Mouse (Mus musculus) spleen, adult 2 months (tissue): ENCODE results near the gene Zbtb7a. TPM values are rescaled to one million over a fixed set of nuclear protein-coding genes. Genes with fewer than 3 reads are reported as not detected.

Experiments used
- DNase-seq, 2 experiments: peaks; one replicate each; pipeline versions ENCODE4 v3.0.0 to v3.0.0-alpha.2; 2012 to 2021; ENCODE audit warnings: low spot score in 2 of 2, low read depth in 1 of 2
- H3K27ac ChIP-seq: fragments of 200-500 bp; 2 replicates; pipeline ENCODE4 v1.5.1; 2012; ENCODE audit warnings: low read length, inconsistent platforms; ENCODE audit not compliant: insufficient read depth
- H3K27me3 ChIP-seq: fragments of 200-500 bp; 2 replicates; pipeline ENCODE4 v1.6.1; 2012; ENCODE audit warnings: mild to moderate bottlenecking, moderate library complexity, low read length, inconsistent platforms; ENCODE audit not compliant: control insufficient read depth, insufficient read depth
- H3K36me3 ChIP-seq: fragments of 200-500 bp; 2 replicates; pipeline ENCODE4 v1.6.1; 2012; ENCODE audit warnings: mild to moderate bottlenecking, low read length, inconsistent platforms; ENCODE audit not compliant: control insufficient read depth, insufficient read depth
- H3K4me1 ChIP-seq: fragments of 200-500 bp; 2 replicates; pipeline ENCODE4 v1.6.1; 2011; ENCODE audit warnings: inconsistent platforms; ENCODE audit not compliant: control insufficient read depth, insufficient read depth, insufficient read length
- H3K4me3 ChIP-seq: fragments of 200-500 bp; 2 replicates; pipeline ENCODE4 v1.5.1; 2011; ENCODE audit warnings: mild to moderate bottlenecking, inconsistent platforms; ENCODE audit not compliant: insufficient read depth, insufficient read length; ENCODE audit errors: extremely low read depth
- CTCF ChIP-seq: fragments of 200-500 bp; IDR thresholded peaks from 2 replicates; pipeline ENCODE4 v1.5.1; 2011; ENCODE audit warnings: mild to moderate bottlenecking, inconsistent platforms; ENCODE audit not compliant: insufficient read depth, insufficient read length, insufficient replicate concordance; ENCODE audit errors: extremely low read depth
- POLR2A ChIP-seq: fragments of 200-500 bp; IDR thresholded peaks from 2 replicates; pipeline ENCODE4 v1.6.1; 2011; ENCODE audit warnings: low read depth, low read length, inconsistent platforms
- WGBS: fragments of 180-500 bp; shearing (Covaris S2); methylation state at CpG from one replicate; pipeline ENCODE4 v1.1.7; 2018; 5-methylcytosine and 5-hydroxymethylcytosine counted together
- polyA plus RNA-seq: library from polyadenylated mRNA; depleted of rRNA; stranded (reverse); fragments of >200 nt; gene quantifications from 2 replicates; pipeline ENCODE4 v1.2.3, GENCODE M21; 2012

Zbtb7a gene
- polyA plus RNA-seq, 1 experiment: 64.6 TPM

GRCm38 (mm10) chr10:81134181-81134587 is 836 bp upstream of the Zbtb7a start:
- Histone ChIP-seq H3K27ac (peak overlapping the region; percentile 95), H3K4me1 (peaks cover 20% of the 10 kb centered on the region), H3K36me3 (no peaks in the 10 kb centered on the region), H3K27me3 (no peaks in the 10 kb centered on the region), H3K4me3 (peak overlapping the region; percentile 46)
- TF ChIP-seq CTCF: no peak
- peak; percentile 74 to 92 for DNase-seq
- 3% methylated on average over 16 of the region's 16 CpGs for WGBS

- Histone ChIP-seq H3K27ac (peak overlapping the region; percentile 95), H3K27me3 (no peaks in the 10 kb centered on the region), H3K4me3 (peak overlapping the region; percentile 81), H3K4me1 (peaks cover 33% of the 10 kb centered on the region), H3K36me3 (no peaks in the 10 kb centered on the region)
- WGBS: under 1% methylated on average over 81 of the region's 86 CpGs
- peak; percentile 52 to 70 for DNase-seq
- peak; percentile 71 for TF ChIP-seq POLR2A
- no peak for TF ChIP-seq CTCF
Measured at GRCm38 (mm10) chr10:81135831-81136705, 1.0 kb downstream of the Zbtb7a start.

- H3K27me3 ChIP-seq: no peaks in the 10 kb centered on the region
- peak overlapping the region; percentile 95 for H3K27ac ChIP-seq
- under 1% methylated on average over 48 of the region's 50 CpGs for WGBS
- no peaks in the 10 kb centered on the region for H3K36me3 ChIP-seq
- peak overlapping the region; percentile 81 for H3K4me3 ChIP-seq
- H3K4me1 ChIP-seq: peaks cover 39% of the 10 kb centered on the region
- peak in 1 of 2 experiments; percentile 72 for DNase-seq
- no peak for TF ChIP-seq POLR2A
- TF ChIP-seq CTCF: no peak
Measured at GRCm38 (mm10) chr10:81136706-81137231, 1.7 kb downstream of the Zbtb7a start.

GRCm38 (mm10) chr10:81137252-81138130 is 2.5 kb downstream of the Zbtb7a start:
- Histone ChIP-seq H3K4me1 (peaks cover 42% of the 10 kb centered on the region), H3K4me3 (peak overlapping the region; percentile 83), H3K27ac (peak overlapping the region; percentile 95), H3K36me3 (no peaks in the 10 kb centered on the region), H3K27me3 (no peaks in the 10 kb centered on the region)
- 1% methylated on average over 72 of the region's 89 CpGs for WGBS
- DNase-seq: peak; percentile 98
- TF ChIP-seq CTCF: no peak
- no peak for TF ChIP-seq POLR2A

- Histone ChIP-seq H3K27ac (peak overlapping the region; percentile 95), H3K4me1 (peaks cover 42% of the 10 kb centered on the region), H3K4me3 (peak overlapping the region; percentile 83), H3K36me3 (no peaks in the 10 kb centered on the region; the same call in 1 of the 2 replicates), H3K27me3 (no peaks in the 10 kb centered on the region)
- peak; percentile 65 to 72 for DNase-seq
- WGBS: 1% methylated on average over 23 of the region's 24 CpGs
- no peak for TF ChIP-seq CTCF
- TF ChIP-seq POLR2A: no peak
Measured at GRCm38 (mm10) chr10:81138131-81138782, 3.2 kb downstream of the Zbtb7a start.
